Mouse (Mus musculus) c-Kit-positive CD71-negative TER-119-negative erythroid progenitor cells, embryonic 14.5 days (primary cell): ENCODE results near the gene Gzmm.

ENCODE experiments used
- DNase-seq: peaks from one replicate; pipeline ENCODE4 v3.0.0-alpha.2; 2013; ENCODE audit warnings: low read depth

Gene Gzmm

GRCm38 (mm10) chr10:79680606-79681495 lies 8.0 kb upstream of the Gzmm start:
- DNase-seq: no peak

- peak; percentile 93 for DNase-seq
Measured at GRCm38 (mm10) chr10:79681591-79682245, 7.1 kb upstream of the Gzmm start, which contains the start of gene Cdc34. Gene Cdc34, plus strand, starts transcription at chr10:79682195.

GRCm38 (mm10) chr10:79682551-79682915 lies 6.3 kb upstream of the Gzmm start:
- DNase-seq: no peak

- peak; percentile 75 for DNase-seq
Measured at GRCm38 (mm10) chr10:79682916-79683582, 5.8 kb upstream of the Gzmm start.

- DNase-seq: no peak
Measured at GRCm38 (mm10) chr10:79683726-79684640, 4.8 kb upstream of the Gzmm start.

- DNase-seq: no peak
Measured at GRCm38 (mm10) chr10:79684770-79685600, 3.8 kb upstream of the Gzmm start.

GRCm38 (mm10) chr10:79686219-79686618 lies 2.6 kb upstream of the Gzmm start:
- DNase-seq: no peak

- DNase-seq: no peak
Measured at GRCm38 (mm10) chr10:79686691-79687090, 2.1 kb upstream of the Gzmm start.

GRCm38 (mm10) chr10:79687513-79687912 lies 1.3 kb upstream of the Gzmm start:
- DNase-seq: no peak

GRCm38 (mm10) chr10:79689178-79689577 lies 358 bp downstream of the Gzmm start:
- no peak for DNase-seq

GRCm38 (mm10) chr10:79691986-79692548 lies 3.2 kb downstream of the Gzmm start:
- no peak for DNase-seq

GRCm38 (mm10) chr10:79693580-79694378 lies 5.0 kb downstream of the Gzmm start:
- DNase-seq: no peak

GRCm38 (mm10) chr10:79694379-79694655 lies 5.5 kb downstream of the Gzmm start:
- DNase-seq: no peak

- DNase-seq: peak; percentile 62
Measured at GRCm38 (mm10) chr10:79695231-79696128, 6.7 kb downstream of the Gzmm start.

GRCm38 (mm10) chr10:79696129-79696651 lies 7.4 kb downstream of the Gzmm start:
- DNase-seq: no peak

- no peak for DNase-seq
Measured at GRCm38 (mm10) chr10:79697916-79698315, 9.1 kb downstream of the Gzmm start.

GRCm38 (mm10) chr10:79698459-79698858 lies 9.6 kb downstream of the Gzmm start:
- DNase-seq: no peak

GRCm38 (mm10) chr10:79700676-79701075 lies 11.9 kb downstream of the Gzmm start:
- DNase-seq: no peak
